Mouse (Mus musculus) embryo, embryonic 10 days (tissue): ENCODE results near the gene Rdh12.
"Not testable (repeated sequence)": the region's sequence is repeated elsewhere in the genome, so short reads cannot be mapped to it uniquely, and the experiment has no call there.

Experiments used
- DNase-seq: peaks from one replicate; pipeline ENCODE4 v3.0.0-alpha.2; 2015; ENCODE audit warnings: low spot score

Gene Rdh12

DNA sequence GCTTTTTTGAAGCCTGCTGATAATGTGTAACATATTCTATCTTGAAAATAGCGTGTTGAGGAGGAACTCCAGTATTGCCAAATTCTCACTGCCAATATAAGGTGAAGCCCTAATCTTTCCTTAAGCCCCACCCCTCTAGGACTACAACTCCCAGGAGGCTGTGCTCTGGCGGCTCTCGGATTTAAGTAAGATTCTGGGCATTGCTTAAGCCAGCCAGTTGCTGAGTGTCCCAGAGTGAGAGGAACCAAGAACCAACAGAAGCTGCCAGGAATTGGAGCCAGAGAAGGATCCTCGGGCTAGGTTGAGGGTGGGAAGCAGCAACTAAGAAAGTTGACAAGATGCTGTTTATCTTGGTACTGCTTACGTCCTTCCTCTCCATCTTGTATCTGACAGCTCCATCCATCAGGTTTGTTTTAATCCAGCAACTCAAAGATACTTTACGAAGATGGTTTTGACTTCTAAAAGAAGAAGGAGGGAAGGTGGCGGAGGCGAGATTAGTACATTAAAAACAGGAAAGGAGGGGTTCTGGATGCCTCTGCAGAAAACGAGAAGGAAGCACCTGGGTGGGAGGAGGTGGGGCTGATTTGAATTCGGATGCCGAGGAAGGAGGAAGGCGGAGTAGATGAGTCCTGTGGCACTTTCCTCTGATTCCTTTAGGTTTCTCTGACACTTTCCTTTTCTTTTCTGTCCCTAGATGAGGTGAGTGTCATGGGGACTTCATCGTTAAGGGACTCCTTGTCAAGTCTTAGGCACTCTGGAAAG lies at the start of gene Rdh12:
Gene Rdh12 (plus strand): TSS at position 212 of the 762 bp plus-strand sequence.
- peak; percentile 35 for DNase-seq

- no peak for DNase-seq
Observed at GRCm38 (mm10) chr12:79162876-79163275, 45.8 kb upstream of the Rdh12 start.

GRCm38 (mm10) chr12:79169173-79169572 lies 39.5 kb upstream of the Rdh12 start:
- DNase-seq = no peak

GRCm38 (mm10) chr12:79170421-79170820 lies 38.3 kb upstream of the Rdh12 start:
- no peak for DNase-seq

DNA sequence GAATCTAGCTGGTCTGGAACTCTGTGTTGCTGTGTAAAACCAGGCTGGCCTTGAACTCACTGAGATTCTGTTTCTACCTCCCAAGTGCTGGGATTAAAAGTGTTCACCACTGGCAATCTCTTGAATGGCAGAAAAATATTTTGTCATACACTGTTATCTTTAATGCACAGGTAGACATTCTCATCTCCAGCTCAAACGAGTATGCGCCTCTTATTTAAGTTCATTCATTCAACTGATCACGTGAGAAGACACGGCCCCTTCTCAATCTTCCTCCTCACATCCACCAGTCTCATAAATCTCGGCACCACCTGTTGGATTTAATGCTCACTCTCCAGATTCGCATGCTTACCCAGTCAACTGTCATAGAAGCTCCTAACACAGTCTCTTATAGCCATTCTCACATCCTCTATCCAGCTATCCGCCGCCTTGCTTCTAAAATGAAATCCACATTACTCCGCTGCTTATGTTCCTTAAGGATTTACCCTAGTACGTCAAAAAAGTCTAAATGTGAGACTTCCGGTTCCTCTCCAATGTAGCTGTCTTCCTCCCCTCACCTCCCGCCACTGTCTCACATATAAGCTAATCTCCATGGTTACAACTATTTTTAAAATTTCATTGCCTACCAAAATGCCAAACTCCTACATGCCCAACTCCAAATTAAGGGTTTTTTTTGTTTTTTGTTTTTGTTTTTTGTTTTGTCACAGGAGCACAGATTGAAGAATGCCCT lies 37.3 kb upstream of the Rdh12 start:
- DNase-seq = no peak

- DNase-seq = peak; percentile 93
Observed at GRCm38 (mm10) chr12:79172019-79172941, 36.4 kb upstream of the Rdh12 start, which contains the start of gene Vti1b. Vti1b (minus strand) TSS chr12:79172667.

GRCm38 (mm10) chr12:79173721-79174120 lies 35.0 kb upstream of the Rdh12 start:
- no peak for DNase-seq

GRCm38 (mm10) chr12:79175998-79176397 lies 32.7 kb upstream of the Rdh12 start:
- no peak for DNase-seq

GRCm38 (mm10) chr12:79185160-79185559 lies 23.6 kb upstream of the Rdh12 start:
- DNase-seq = not testable (repeated sequence)

DNA sequence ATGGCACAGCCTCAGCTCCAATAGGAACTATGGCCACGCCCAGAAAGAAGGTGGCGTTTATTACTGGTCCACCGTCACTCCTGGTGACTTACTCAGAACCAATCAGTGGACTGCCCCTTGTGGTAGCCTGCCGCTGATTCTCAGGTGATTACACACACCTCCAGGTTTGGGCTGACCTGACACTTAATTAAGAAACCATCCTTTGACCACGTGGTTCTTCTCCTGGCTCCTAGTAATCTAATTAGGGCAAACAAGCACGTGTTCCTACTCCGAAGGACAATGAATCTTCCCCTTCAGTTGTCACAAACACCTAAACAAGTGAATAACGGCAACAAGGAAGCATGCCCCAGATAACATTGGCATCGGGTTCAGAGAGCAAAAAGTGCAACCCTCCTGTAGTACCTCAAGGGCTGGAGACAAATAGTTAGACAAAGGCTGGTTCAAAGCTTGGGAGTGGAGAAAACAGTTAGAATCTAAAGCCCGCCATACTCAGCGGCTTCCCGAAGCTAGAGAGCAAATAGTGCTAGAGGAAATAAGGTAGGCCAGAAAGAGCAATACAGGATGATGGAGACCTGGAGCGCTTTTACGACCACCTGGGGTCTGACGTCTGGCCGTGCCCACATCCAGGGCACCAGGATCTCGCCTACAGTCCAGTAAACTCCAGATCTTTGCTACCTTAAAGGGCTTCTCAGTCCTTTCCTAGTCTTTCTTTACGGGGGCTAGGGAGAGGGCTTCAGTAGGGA lies 17.6 kb upstream of the Rdh12 start:
- peak; percentile 91 for DNase-seq

DNA sequence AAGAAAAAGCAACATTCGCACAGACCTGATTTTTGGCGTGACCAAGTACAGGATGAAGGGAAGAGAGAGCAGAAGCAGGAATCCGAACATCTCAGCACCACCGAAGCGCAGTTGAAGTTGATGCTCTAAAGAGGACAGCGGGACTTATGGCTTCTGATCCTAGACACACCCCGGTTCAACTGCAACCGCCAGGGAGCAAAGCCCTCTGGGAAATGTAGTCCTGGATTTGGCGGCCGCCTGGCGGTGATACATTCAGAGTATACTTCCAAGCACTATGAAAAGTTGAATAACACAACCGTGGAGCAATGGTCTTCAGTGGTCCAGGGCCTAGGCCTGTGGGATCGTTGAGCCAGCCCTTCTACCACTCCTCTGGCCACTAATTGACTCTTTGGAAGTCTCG lies 17.0 kb upstream of the Rdh12 start:
- DNase-seq = peak; percentile 88

DNA sequence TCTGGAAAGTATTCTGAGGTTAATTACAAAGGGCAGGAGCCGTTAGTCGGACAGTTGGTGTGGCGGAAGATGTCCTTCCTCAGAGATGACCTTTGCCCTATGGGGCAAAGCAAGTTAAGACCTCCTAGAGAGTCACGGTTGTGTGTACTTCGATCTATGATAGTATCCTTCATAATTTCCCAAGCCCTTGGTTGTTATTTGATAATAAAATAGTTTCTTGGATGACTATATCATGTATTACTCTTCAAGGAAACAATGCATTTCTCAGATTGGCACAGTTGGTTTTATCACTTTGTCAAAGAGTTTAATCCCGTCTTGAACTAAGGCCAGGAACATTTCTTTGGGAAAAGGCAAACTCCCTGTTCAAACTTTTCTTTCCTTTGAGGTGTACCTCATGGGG lies 16.5 kb upstream of the Rdh12 start, which contains the start of gene Rdh11:
Gene Rdh11 (minus strand): TSS at position 101 of the 400 bp plus-strand sequence.
- no peak for DNase-seq

DNA sequence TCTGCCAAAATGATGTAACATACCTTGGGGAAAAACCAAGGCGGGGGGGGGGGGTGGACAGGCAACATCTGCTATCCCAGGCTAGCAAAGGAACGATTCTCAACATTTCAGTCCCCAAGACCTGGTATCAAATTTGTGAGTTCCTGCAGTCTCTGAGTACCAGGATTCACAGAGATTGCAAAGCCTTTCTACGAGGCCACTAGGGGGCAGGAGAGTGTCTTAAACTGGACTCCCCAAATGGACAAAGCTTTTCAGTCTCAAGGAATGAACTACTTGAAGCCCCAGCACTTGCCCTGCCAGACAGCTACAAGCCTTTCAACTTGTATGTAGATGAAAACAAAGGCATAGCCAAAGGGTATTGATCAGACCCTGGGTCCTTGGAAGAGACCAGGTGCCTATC lies 15.3 kb upstream of the Rdh12 start:
- peak; percentile 90 for DNase-seq

- no peak for DNase-seq
Observed at GRCm38 (mm10) chr12:79197105-79197504, 11.6 kb upstream of the Rdh12 start.

DNA sequence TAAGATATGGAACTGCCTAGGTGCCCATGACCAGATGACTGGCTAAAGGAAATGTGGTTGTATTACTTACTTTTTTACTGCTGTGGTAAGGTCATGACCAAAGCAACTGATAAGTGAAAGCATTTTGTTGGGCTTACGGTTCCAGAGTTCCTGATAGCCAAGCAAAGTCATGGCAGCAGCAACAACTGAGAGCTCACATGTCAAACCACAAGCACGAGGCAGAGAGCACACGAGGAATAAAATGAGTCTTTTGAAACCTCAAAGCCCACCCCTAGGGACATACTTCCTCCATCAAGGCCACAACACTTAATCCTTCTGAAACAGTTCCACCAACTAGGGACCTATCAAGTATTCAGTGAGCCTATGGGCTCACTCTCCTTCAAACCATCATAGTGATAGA lies 6.8 kb upstream of the Rdh12 start:
- DNase-seq = no peak

GRCm38 (mm10) chr12:79211447-79211846 lies 2.7 kb downstream of the Rdh12 start:
- DNase-seq = no peak

DNA sequence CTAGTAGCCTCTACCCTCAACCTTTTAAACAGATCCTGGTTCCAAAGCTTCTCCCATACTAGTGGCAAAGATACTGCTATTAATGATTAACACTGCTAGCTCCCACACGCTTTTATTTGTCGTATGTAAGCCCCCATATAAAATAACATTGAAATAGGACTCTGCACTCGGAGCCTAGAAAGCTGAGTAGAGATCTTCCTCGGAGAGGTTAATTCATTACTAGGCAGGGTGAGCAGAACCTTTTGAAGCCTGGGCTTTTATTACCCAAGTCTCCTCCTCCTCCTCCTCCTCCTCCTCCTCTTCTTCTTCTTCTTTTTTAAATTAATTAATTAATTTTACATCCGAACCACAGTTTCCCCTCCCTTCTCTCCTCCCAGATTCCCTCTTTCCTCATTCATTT lies 8.8 kb downstream of the Rdh12 start:
- no peak for DNase-seq

- DNase-seq = peak; percentile 27
Observed at GRCm38 (mm10) chr12:79235485-79236080, 26.9 kb downstream of the Rdh12 start.

GRCm38 (mm10) chr12:79241985-79242384 lies 33.3 kb downstream of the Rdh12 start:
- no peak for DNase-seq

DNA sequence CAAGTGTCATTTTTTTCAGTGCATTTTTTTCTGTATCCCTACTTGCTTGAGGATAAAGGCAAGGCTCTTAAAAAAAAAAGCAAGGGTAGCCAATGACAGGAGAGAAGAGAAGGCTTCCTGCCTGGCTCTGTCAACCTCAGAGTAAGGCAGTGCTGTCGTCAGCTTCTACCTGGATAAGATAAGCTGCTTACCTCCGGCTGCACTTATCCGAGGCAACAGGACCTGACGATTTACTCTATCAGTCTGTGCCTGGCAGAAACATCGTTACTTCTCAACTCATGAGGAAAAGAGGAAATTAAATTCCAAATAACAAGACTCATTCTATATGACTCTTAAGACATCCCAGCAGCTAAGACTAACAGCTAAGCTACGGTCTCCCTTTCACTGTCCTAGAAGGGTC lies 34.2 kb downstream of the Rdh12 start:
- DNase-seq = no peak

- no peak for DNase-seq
Observed at GRCm38 (mm10) chr12:79248110-79248509, 39.4 kb downstream of the Rdh12 start.
